Comparison of ENCODE assay signal across 1 mouse cellular context in genomic region chr17:27636132-27637020, GRCm38 (mm10).
TF ChIP-seq lines count a peak whose summit lies in the region.

TSS of gene Rps10 (minus strand) at chr17:27636669.

TF ChIP-seq in CH12.LX, 34 proteins besides CTCF, POLR2A, EP300 and RAD21 (continued from another document):
- TF ChIP-seq TBP (conservative IDR thresholded peaks at IDR 0.05; ENCODE audit: low read depth, low read length) = no peak
- no peak for TF ChIP-seq SMC3 (IDR thresholded peaks at IDR 0.05; ENCODE audit: low read depth, low read length)
- no peak for TF ChIP-seq RCOR1 (conservative IDR thresholded peaks at IDR 0.05; ENCODE audit: low read depth, low read length)
- no peak for TF ChIP-seq TCF12 (IDR thresholded peaks at IDR 0.05; ENCODE audit: low read depth, low read length)
- TF ChIP-seq NELFE (IDR thresholded peaks at IDR 0.05; ENCODE audit: low read depth, low read length) = no peak
- TF ChIP-seq MAX (IDR thresholded peaks at IDR 0.05; ENCODE audit: low read length) = no peak
- no peak for TF ChIP-seq CHD1 (IDR thresholded peaks at IDR 0.05; ENCODE audit: low read depth, low read length)
- TF ChIP-seq ZC3H11A (IDR thresholded peaks at IDR 0.05; ENCODE audit: low read depth, low read length) = no peak
- TF ChIP-seq CHD2 (IDR thresholded peaks at IDR 0.05; ENCODE audit: low read length) = no peak
- no peak for TF ChIP-seq IRF4 (IDR thresholded peaks at IDR 0.05; ENCODE audit: low read depth, low read length)
- TF ChIP-seq USF2 (conservative IDR thresholded peaks at IDR 0.05; ENCODE audit: low read depth, low read length) = no peak
- no peak for TF ChIP-seq JUN (IDR thresholded peaks at IDR 0.05; ENCODE audit: insufficient read depth, low read depth, low read length)
- TF ChIP-seq ETS1 (conservative IDR thresholded peaks at IDR 0.05; ENCODE audit: low read depth, low read length) = no peak
